Mouse (Mus musculus) liver, embryonic 15.5 days (tissue): ENCODE measurements around the gene Lmx1b. TPM values are rescaled to one million over a fixed set of nuclear protein-coding genes. Genes with fewer than 3 reads are reported as not detected.

Experiments
- ATAC-seq: fragments of 200-750 bp; cut with Nextera tagmentation; 2 replicates; pipeline ENCODE4 v1.8.0; 2017; ENCODE audit warnings: moderate number of reproducible peaks, mild to moderate bottlenecking, moderate library complexity; ENCODE audit not compliant: insufficient read depth
- H3K27ac ChIP-seq: fragments of 300-500 bp; sonication (generic); replicated peaks from 2 replicates; pipeline ENCODE4 v1.5.1; 2015; ENCODE audit warnings: mild to moderate bottlenecking, inconsistent platforms
- H3K27me3 ChIP-seq: fragments of 300-500 bp; sonication (generic); 2 replicates; pipeline ENCODE4 v1.6.1; 2015; ENCODE audit warnings: mild to moderate bottlenecking, inconsistent platforms
- H3K36me3 ChIP-seq: fragments of 300-500 bp; sonication (generic); replicated peaks from 2 replicates; pipeline ENCODE4 v1.6.1; 2015; ENCODE audit warnings: moderate library complexity, mild to moderate bottlenecking, inconsistent platforms
- H3K4me1 ChIP-seq: fragments of 300-500 bp; sonication (generic); replicated peaks from 2 replicates; pipeline ENCODE4 v1.6.1; 2015; ENCODE audit warnings: inconsistent platforms
- H3K4me2 ChIP-seq: fragments of 300-500 bp; sonication (generic); 2 replicates; pipeline ENCODE4 v1.6.1; 2015; ENCODE audit warnings: moderate library complexity, mild to moderate bottlenecking, inconsistent platforms
- H3K4me3 ChIP-seq: fragments of 300-500 bp; sonication (generic); replicated peaks from 2 replicates; pipeline ENCODE4 v1.5.1; 2015; ENCODE audit warnings: mild to moderate bottlenecking, inconsistent platforms
- H3K9ac ChIP-seq: fragments of 300-500 bp; sonication (generic); 2 replicates; pipeline ENCODE4 v1.6.1; 2015; ENCODE audit warnings: moderate library complexity, mild to moderate bottlenecking, inconsistent platforms
- H3K9me3 ChIP-seq: fragments of 300-500 bp; sonication (generic); replicated peaks from 2 replicates; pipeline ENCODE4 v1.6.1; 2016; ENCODE audit warnings: inconsistent platforms
- WGBS: fragments of 180-500 bp; shearing (Covaris S2); methylation state at CpG from one replicate; pipeline ENCODE4 v1.1.7; 2015; ENCODE audit warnings: mixed read lengths; ENCODE audit not compliant: insufficient replicate concordance; 5-methylcytosine and 5-hydroxymethylcytosine counted together
- polyA plus RNA-seq: library from polyadenylated mRNA; unstranded; fragments of >200 nt; fragmentation: Nextera tagmentation; extraction: Ambion mirVana; gene quantifications from 2 replicates; pipeline ENCODE4 v1.2.1, GENCODE M21; 2015

Lmx1b gene
- polyA plus RNA-seq, 1 experiment from 2014 or later: not detected

- no peak for ATAC-seq
- 23% methylated on average over 16 of the region's 16 CpGs for WGBS
- Histone ChIP-seq H3K36me3 (no peaks in the 10 kb centered on the region), H3K4me1 (no peaks in the 10 kb centered on the region), H3K4me2 (no peak overlapping the region), H3K27me3 (peaks cover 91% of the 10 kb centered on the region), H3K9me3 (no peaks in the 10 kb centered on the region), H3K4me3 (no peak overlapping the region), H3K9ac (no peak overlapping the region), H3K27ac (no peak overlapping the region)
Measured at GRCm38 (mm10) chr2:33626262-33627057, 13.9 kb downstream of the Lmx1b start.

DNA sequence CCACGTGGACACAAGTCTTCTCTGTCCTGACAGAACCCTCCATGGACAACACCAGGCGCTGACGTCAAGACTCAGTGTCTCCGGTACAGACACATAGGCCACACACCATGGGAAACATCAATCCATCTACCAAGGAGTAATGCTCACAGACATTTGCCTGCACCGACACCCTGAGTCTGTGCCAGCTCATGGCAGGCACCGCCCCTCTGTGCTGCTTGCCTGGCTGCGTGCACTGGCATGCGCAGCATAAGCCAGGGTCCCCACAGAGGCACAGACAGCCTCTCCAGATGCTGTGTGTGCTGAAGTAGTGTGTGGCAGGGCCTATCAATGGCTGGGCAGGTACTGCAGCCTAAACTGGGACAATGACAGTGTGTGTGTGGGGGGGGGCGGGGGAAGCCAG, 22.6 kb downstream of the Lmx1b start:
- Histone ChIP-seq H3K9ac (no peak overlapping the region), H3K4me2 (no peak overlapping the region), H3K27me3 (peaks cover 74% of the 10 kb centered on the region), H3K4me1 (no peaks in the 10 kb centered on the region), H3K36me3 (no peaks in the 10 kb centered on the region), H3K4me3 (no peak overlapping the region), H3K27ac (no peak overlapping the region), H3K9me3 (no peaks in the 10 kb centered on the region)
- no peak for ATAC-seq
- WGBS: 60% methylated on average over 9 of the region's 9 CpGs

- Histone ChIP-seq H3K4me2 (peak overlapping the region; percentile 38), H3K9me3 (no peaks in the 10 kb centered on the region), H3K27me3 (peaks cover 74% of the 10 kb centered on the region), H3K4me1 (no peaks in the 10 kb centered on the region), H3K4me3 (no peak overlapping the region; the same call in 1 of the 2 replicates), H3K36me3 (no peaks in the 10 kb centered on the region), H3K9ac (no peak overlapping the region), H3K27ac (no peak overlapping the region)
- WGBS: 2% methylated on average over 30 of the region's 30 CpGs
- ATAC-seq: no peak
Measured at GRCm38 (mm10) chr2:33616411-33616843, 23.9 kb downstream of the Lmx1b start.

DNA sequence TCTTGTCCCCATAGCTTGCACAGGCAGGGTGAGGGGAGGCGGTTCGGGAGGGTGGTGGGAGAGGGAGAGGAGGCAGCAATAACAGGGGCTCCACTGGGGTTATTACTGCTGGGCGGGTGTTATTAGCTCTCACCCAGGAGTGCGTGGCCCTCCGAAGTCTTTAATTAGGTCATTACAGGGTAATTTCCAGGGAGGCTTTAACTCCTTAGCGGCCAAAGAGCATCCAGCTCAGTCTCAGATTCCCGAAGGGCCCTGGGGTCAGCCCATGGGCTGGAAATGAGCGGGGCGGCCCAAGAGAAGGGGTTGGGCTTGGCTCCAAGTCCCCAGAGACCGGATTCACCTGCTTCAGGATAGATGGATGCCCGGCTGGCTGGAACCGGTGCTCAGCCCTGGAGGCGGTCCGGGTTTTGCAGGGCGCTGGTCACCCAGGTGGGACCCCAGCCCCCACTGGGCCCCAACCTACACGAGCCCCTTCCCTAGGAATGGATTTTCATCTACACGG, 24.4 kb downstream of the Lmx1b start:
- no peak overlapping the region for H3K9ac ChIP-seq
- H3K4me2 ChIP-seq: peak overlapping the region; percentile 38; the same call in 1 of the 2 replicates
- no peaks in the 10 kb centered on the region for H3K9me3 ChIP-seq
- 9% methylated on average over 17 of the region's 17 CpGs for WGBS
- no peak overlapping the region for H3K4me3 ChIP-seq
- no peak for ATAC-seq
- no peaks in the 10 kb centered on the region for H3K4me1 ChIP-seq
- no peak overlapping the region for H3K27ac ChIP-seq
- H3K27me3 ChIP-seq: peaks cover 74% of the 10 kb centered on the region
- H3K36me3 ChIP-seq: no peaks in the 10 kb centered on the region

- no peak for ATAC-seq
- 10% methylated on average over 18 of the region's 18 CpGs for WGBS
Measured at GRCm38 (mm10) chr2:33605487-33606256, 34.6 kb downstream of the Lmx1b start.

DNA sequence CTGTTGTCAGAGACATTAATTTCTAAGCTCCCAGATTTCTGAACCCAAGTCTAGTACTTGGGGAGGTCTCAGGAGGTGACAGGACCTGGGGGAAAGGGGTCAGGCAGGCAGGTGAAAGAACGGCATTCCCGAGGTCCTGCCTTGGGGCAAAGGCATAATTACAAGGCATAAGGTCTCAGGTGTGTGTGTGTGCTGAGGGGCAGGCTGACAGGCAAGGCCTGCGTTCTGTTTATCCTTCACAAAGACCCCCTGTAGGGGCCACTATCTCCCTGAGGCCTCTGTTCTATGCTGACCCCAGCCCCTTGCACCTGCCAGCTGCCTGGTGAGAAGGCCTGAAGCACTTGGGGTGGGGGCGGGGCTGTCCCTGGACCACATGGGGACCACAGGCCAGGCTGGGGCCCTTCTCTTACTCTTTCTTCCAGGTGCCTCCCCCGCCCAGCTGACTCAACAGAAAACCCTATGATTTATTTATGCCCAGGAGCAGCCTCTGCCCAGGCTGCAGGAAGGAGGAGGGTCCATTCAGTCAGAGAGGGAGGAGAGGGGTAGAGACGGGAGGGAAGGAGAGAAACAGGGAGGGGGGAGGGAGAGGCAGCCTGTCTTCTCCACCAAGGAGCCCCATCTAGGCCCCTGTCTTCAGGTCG, 35.3 kb downstream of the Lmx1b start:
- H3K9me3 ChIP-seq: no peaks in the 10 kb centered on the region
- H3K9ac ChIP-seq: no peak overlapping the region
- H3K4me1 ChIP-seq: no peaks in the 10 kb centered on the region
- no peaks in the 10 kb centered on the region for H3K36me3 ChIP-seq
- peaks cover 55% of the 10 kb centered on the region for H3K27me3 ChIP-seq
- no peak overlapping the region for H3K4me2 ChIP-seq
- ATAC-seq: no peak
- H3K4me3 ChIP-seq: no peak overlapping the region
- H3K27ac ChIP-seq: no peak overlapping the region
- WGBS: 26% methylated on average over 7 of the region's 7 CpGs

More at GRCm38 (mm10) chr2:33605487-33606256, 34.6 kb downstream of the Lmx1b start:
- H3K27me3 ChIP-seq: peaks cover 50% of the 10 kb centered on the region
- no peak overlapping the region for H3K9ac ChIP-seq
- H3K36me3 ChIP-seq: no peaks in the 10 kb centered on the region
- no peak overlapping the region for H3K4me3 ChIP-seq
- no peak overlapping the region for H3K27ac ChIP-seq
- no peak overlapping the region for H3K4me2 ChIP-seq
- H3K4me1 ChIP-seq: no peaks in the 10 kb centered on the region
- H3K9me3 ChIP-seq: no peaks in the 10 kb centered on the region

GRCm38 (mm10) chr2:33600520-33600919, 39.8 kb downstream of the Lmx1b start:
- Histone ChIP-seq H3K36me3 (no peaks in the 10 kb centered on the region), H3K4me2 (no peak overlapping the region), H3K9ac (no peak overlapping the region), H3K27ac (no peak overlapping the region), H3K4me3 (no peak overlapping the region), H3K4me1 (no peaks in the 10 kb centered on the region), H3K27me3 (peaks cover 35% of the 10 kb centered on the region), H3K9me3 (no peaks in the 10 kb centered on the region)
- 36% methylated on average over 6 of the region's 6 CpGs for WGBS
- no peak for ATAC-seq

GRCm38 (mm10) chr2:33597384-33597783, 42.9 kb downstream of the Lmx1b start:
- Histone ChIP-seq H3K4me3 (no peak overlapping the region), H3K27ac (no peak overlapping the region), H3K4me1 (no peaks in the 10 kb centered on the region), H3K9me3 (no peaks in the 10 kb centered on the region), H3K27me3 (peaks cover 15% of the 10 kb centered on the region), H3K4me2 (no peak overlapping the region), H3K36me3 (no peaks in the 10 kb centered on the region), H3K9ac (no peak overlapping the region)
- no peak for ATAC-seq
- 40% methylated on average over 4 of the region's 4 CpGs for WGBS

- Histone ChIP-seq H3K9ac (no peak overlapping the region), H3K4me2 (no peak overlapping the region), H3K27me3 (peaks cover 2% of the 10 kb centered on the region; the same call in 1 of the 2 replicates), H3K4me1 (no peaks in the 10 kb centered on the region), H3K27ac (no peak overlapping the region), H3K36me3 (no peaks in the 10 kb centered on the region), H3K9me3 (no peaks in the 10 kb centered on the region), H3K4me3 (no peak overlapping the region)
- ATAC-seq: no peak
- WGBS: 46% methylated on average over 7 of the region's 7 CpGs
Measured at GRCm38 (mm10) chr2:33595085-33595423, 45.3 kb downstream of the Lmx1b start.

DNA sequence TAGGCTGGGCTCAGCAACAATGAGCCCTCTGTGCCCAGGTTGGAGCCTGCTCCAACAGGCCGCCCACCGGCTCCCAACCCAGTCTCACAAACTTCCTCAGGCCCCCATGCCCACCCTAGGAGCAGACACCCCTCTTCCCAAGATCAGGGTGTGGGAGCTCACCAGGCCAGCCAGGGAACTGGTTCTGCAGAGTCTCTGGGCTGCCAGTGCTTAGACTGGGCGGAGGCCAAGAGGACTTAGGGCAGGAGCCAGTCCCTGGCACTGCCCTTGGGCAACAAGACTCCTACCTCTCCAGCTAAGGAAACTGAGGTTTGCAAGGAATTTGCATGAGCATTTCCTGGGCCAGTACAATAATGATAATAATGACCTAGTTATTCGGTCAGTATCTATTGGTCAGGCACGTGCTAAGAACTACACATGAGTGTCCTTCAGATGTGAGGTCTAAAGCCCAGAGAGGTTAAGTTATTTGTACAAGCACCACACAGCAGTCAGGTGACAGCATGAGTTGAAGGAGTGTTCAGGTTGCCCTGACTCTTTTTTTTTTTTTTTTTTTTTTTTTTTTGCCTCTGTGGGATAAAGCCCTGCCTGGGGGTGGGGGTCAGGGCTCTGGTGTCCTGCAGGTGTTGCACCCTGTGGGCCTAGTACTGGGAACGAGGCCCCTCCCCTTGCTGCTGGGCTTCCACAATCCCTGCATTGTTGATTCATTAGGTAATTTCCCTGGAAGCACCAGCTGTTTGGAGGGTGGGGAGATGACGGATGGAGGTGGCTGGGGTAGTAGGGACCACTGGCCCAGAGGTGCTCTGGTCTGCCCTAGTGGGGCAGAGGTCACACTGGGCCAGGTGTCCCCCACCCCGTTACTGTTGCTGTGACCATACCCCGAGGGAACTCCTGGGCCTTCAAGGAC, 45.9 kb downstream of the Lmx1b start:
- Histone ChIP-seq H3K27ac (no peak overlapping the region), H3K4me3 (no peak overlapping the region), H3K4me1 (no peaks in the 10 kb centered on the region), H3K36me3 (no peaks in the 10 kb centered on the region), H3K4me2 (no peak overlapping the region), H3K9ac (no peak overlapping the region), H3K27me3 (peaks cover 2% of the 10 kb centered on the region; the same call in 1 of the 2 replicates), H3K9me3 (no peaks in the 10 kb centered on the region)
- 42% methylated on average over 9 of the region's 9 CpGs for WGBS
- no peak for ATAC-seq
